Mouse (Mus musculus) macrophage (primary cell): Measurements from ENCODE around the gene Pptc7. TPM values are rescaled to one million over a fixed set of nuclear protein-coding genes. Genes with fewer than 3 reads are reported as not detected.

Source experiments
- H3K27ac ChIP-seq: fragments of 350-480 bp; formaldehyde crosslinking; 2 replicates; pipeline ENCODE4 v1.9.0; 2021
- H3K36me3 ChIP-seq: fragments of 350-480 bp; formaldehyde crosslinking; 2 replicates; pipeline ENCODE4 v1.9.0; 2021; ENCODE audit errors: inconsistent target
- H3K4me3 ChIP-seq: fragments of 350-480 bp; formaldehyde crosslinking; 2 replicates; pipeline ENCODE4 v1.9.0; 2021; ENCODE audit errors: inconsistent target
- H3K79me2 ChIP-seq: fragments of 350-480 bp; formaldehyde crosslinking; 2 replicates; pipeline ENCODE4 v1.9.0; 2021; ENCODE audit errors: inconsistent target
- WGBS: methylation state at CpG from one replicate; pipeline ENCODE4 v1.1.7; 2026; ENCODE audit warnings: inconsistent platforms; ENCODE audit not compliant: missing documents; 5-methylcytosine and 5-hydroxymethylcytosine counted together
- polyA plus RNA-seq: library from polyadenylated mRNA; stranded (reverse); fragments of 250-400 nt; gene quantifications from 3 replicates; pipeline ENCODE4 v1.2.4, GENCODE M21; 2018; ENCODE audit warnings: inconsistent platforms

Gene Pptc7
- polyA plus RNA-seq, 1 experiment from 2014 or later, result 12.5 TPM

- no peaks in the 10 kb centered on the region for H3K79me2 ChIP-seq
- H3K27ac ChIP-seq, result no peak overlapping the region
- H3K4me3 ChIP-seq, result no peak overlapping the region
- 89% methylated on average over 16 of the region's 17 CpGs for WGBS
- peaks cover 38% of the 10 kb centered on the region; the same call in 1 of the 2 replicates for H3K36me3 ChIP-seq
These were observed 32.1 kb upstream of the Pptc7 start for GRCm38 (mm10) chr5:122251895-122252606.

- Histone ChIP-seq H3K4me3 (no peak overlapping the region), H3K79me2 (no peaks in the 10 kb centered on the region; the same call in 1 of the 2 replicates), H3K27ac (no peak overlapping the region), H3K36me3 (peaks cover 28% of the 10 kb centered on the region; the same call in 1 of the 2 replicates)
- 24% methylated on average over 6 of the region's 6 CpGs for WGBS
These were observed 26.0 kb upstream of the Pptc7 start for GRCm38 (mm10) chr5:122258027-122258741.

GRCm38 (mm10) chr5:122262104-122262503 is 22.1 kb upstream of the Pptc7 start:
- Histone ChIP-seq H3K4me3 (no peak overlapping the region), H3K36me3 (peaks cover 4% of the 10 kb centered on the region; the same call in 1 of the 2 replicates), H3K27ac (no peak overlapping the region), H3K79me2 (no peaks in the 10 kb centered on the region; the same call in 1 of the 2 replicates)
- WGBS, result 64% methylated on average over 6 of the region's 7 CpGs

- no peaks in the 10 kb centered on the region; the same call in 1 of the 2 replicates for H3K36me3 ChIP-seq
- H3K4me3 ChIP-seq, result peak within 1 kb of the TSS; percentile 62
- H3K27ac ChIP-seq, result peak within 1 kb of the TSS; percentile 32
- no peaks in the 10 kb centered on the region; the same call in 1 of the 2 replicates for H3K79me2 ChIP-seq
- 1% methylated on average over 47 of the region's 49 CpGs for WGBS
These were observed 19.9 kb upstream of the Pptc7 start, which contains the start of gene Tctn1 for GRCm38 (mm10) chr5:122263933-122264905. TSS of gene Tctn1 (minus strand) at chr5:122264460.

- WGBS, result 78% methylated on average over 3 of the region's 3 CpGs
- no peaks in the 10 kb centered on the region; the same call in 1 of the 2 replicates for H3K36me3 ChIP-seq
- no peak overlapping the region for H3K4me3 ChIP-seq
- H3K27ac ChIP-seq, result no peak overlapping the region
- H3K79me2 ChIP-seq, result no peaks in the 10 kb centered on the region; the same call in 1 of the 2 replicates
These were observed 19.0 kb upstream of the Pptc7 start for GRCm38 (mm10) chr5:122265187-122265586.

GRCm38 (mm10) chr5:122265942-122266341 is 18.2 kb upstream of the Pptc7 start:
- H3K27ac ChIP-seq, result no peak overlapping the region
- H3K36me3 ChIP-seq, result no peaks in the 10 kb centered on the region; the same call in 1 of the 2 replicates
- 100% methylated on average over 2 of the region's 2 CpGs for WGBS
- H3K79me2 ChIP-seq, result no peaks in the 10 kb centered on the region; the same call in 1 of the 2 replicates
- H3K4me3 ChIP-seq, result no peak overlapping the region

- Histone ChIP-seq H3K79me2 (no peaks in the 10 kb centered on the region; the same call in 1 of the 2 replicates), H3K4me3 (no peak overlapping the region), H3K27ac (no peak overlapping the region), H3K36me3 (no peaks in the 10 kb centered on the region)
- 20% methylated on average over 5 of the region's 7 CpGs for WGBS
These were observed 17.0 kb upstream of the Pptc7 start for GRCm38 (mm10) chr5:122267136-122267535.

GRCm38 (mm10) chr5:122267899-122268298 is 16.3 kb upstream of the Pptc7 start:
- H3K27ac ChIP-seq, result no peak overlapping the region
- H3K4me3 ChIP-seq, result no peak overlapping the region
- no peaks in the 10 kb centered on the region for H3K36me3 ChIP-seq
- H3K79me2 ChIP-seq, result no peaks in the 10 kb centered on the region; the same call in 1 of the 2 replicates
- 13% methylated on average over 5 of the region's 5 CpGs for WGBS

GRCm38 (mm10) chr5:122268858-122269604 is 15.1 kb upstream of the Pptc7 start:
- Histone ChIP-seq H3K36me3 (no peaks in the 10 kb centered on the region), H3K79me2 (no peaks in the 10 kb centered on the region), H3K4me3 (no peak overlapping the region), H3K27ac (no peak overlapping the region)
- 66% methylated on average over 12 of the region's 12 CpGs for WGBS

GRCm38 (mm10) chr5:122272821-122273220 is 11.3 kb upstream of the Pptc7 start:
- no peaks in the 10 kb centered on the region for H3K79me2 ChIP-seq
- H3K36me3 ChIP-seq, result no peaks in the 10 kb centered on the region
- WGBS, result 90% methylated on average over 5 of the region's 5 CpGs
- H3K27ac ChIP-seq, result no peak overlapping the region
- H3K4me3 ChIP-seq, result no peak overlapping the region

- no peak overlapping the region for H3K27ac ChIP-seq
- 3% methylated on average over 5 of the region's 5 CpGs for WGBS
- H3K4me3 ChIP-seq, result no peak overlapping the region
These were observed 9.4 kb upstream of the Pptc7 start for GRCm38 (mm10) chr5:122274785-122275184.

GRCm38 (mm10) chr5:122278946-122279345 is 5.2 kb upstream of the Pptc7 start:
- no peaks in the 10 kb centered on the region for H3K79me2 ChIP-seq
- no peak overlapping the region for H3K27ac ChIP-seq
- 98% methylated on average over 7 of the region's 7 CpGs for WGBS
- no peaks in the 10 kb centered on the region for H3K36me3 ChIP-seq
- H3K4me3 ChIP-seq, result no peak overlapping the region

More at GRCm38 (mm10) chr5:122274785-122275184, 9.4 kb upstream of the Pptc7 start:
- no peaks in the 10 kb centered on the region for H3K79me2 ChIP-seq
- H3K36me3 ChIP-seq, result no peaks in the 10 kb centered on the region

- peak overlapping the region; percentile 38 for H3K27ac ChIP-seq
- H3K36me3 ChIP-seq, result no peaks in the 10 kb centered on the region
- H3K4me3 ChIP-seq, result no peak overlapping the region
- H3K79me2 ChIP-seq, result peaks cover 3% of the 10 kb centered on the region
- 83% methylated on average over 12 of the region's 12 CpGs for WGBS
These were observed 4.3 kb upstream of the Pptc7 start for GRCm38 (mm10) chr5:122279799-122280421.
